Comparison of ENCODE assay signal across 9 mouse cellular contexts in genomic region chr9:75910112-75910799, GRCm38 (mm10).
A peak's percentile ranks its signal among the peaks of the same experiment; 100 is the strongest.
DNase-seq lines count a peak whose midpoint lies in the region; ATAC-seq lines count a peak whose summit lies in the region.
"Had no signal": no experiment of that assay in that cellular context is flagged by ENCODE, and none has a peak within 500 bp of the region (broad histone marks: within the 10 kb centered on the region; RNA-seq: fewer than 3 reads in every experiment).

No protein-coding gene starts in this region.

- H3K4me1 ChIP-seq in lung, embryonic 16.5 days (replicated peaks; ENCODE audit: control insufficient read depth, insufficient read depth, low read length): no peaks in the 10 kb centered on the region

- intact Hi-C loops in heart, postnatal 36 days (cut with DNase I): loop anchor here (1.0 kb wide), 1 partner anchor 115 kb away; no protein-coding TSS in a partner anchor

- ATAC-seq in lung, embryonic 16.5 days (ENCODE audit: low read depth): peak; percentile 95

- H3K27ac ChIP-seq in lung, embryonic 16.5 days (ENCODE audit: low read length): no peak overlapping the region; the same call in 1 of the 2 replicates
- H3K27ac ChIP-seq: liver, embryonic 14.5 days had no signal

- no peak overlapping the region for H3K4me2 ChIP-seq in lung, embryonic 16.5 days (ENCODE audit: low read depth, low read length)

- WGBS in lung, embryonic 16.5 days: 26% methylated on average over 7 of the region's 7 CpGs

- no peaks in the 10 kb centered on the region for H3K27me3 ChIP-seq in lung, embryonic 16.5 days (ENCODE audit: control insufficient read depth, insufficient read depth, low read depth, low read length)

- H3K9me3 ChIP-seq in lung, embryonic 16.5 days (ENCODE audit: control insufficient read depth, low read length): no peaks in the 10 kb centered on the region

- H3K4me3 ChIP-seq in lung, embryonic 16.5 days (ENCODE audit: low read length): no peak overlapping the region

- no peak overlapping the region for H3K9ac ChIP-seq in lung, embryonic 16.5 days (ENCODE audit: low read length)
- H3K9ac ChIP-seq: liver, embryonic 14.5 days had no signal

- DNase-seq in adrenal gland, adult 2 months: peak; percentile 57
- DNase-seq in adrenal gland, adult 18-20 months (ENCODE audit: low spot score in 2 of 2): no peak
- DNase-seq in retina, postnatal 1 day: peak; percentile 11
- no peak for DNase-seq in retina, embryonic 14.5 days (ENCODE audit: low spot score)
- DNase-seq in heart, postnatal 36 days: peak; percentile 71 to 77
- no peak for DNase-seq in cerebellum, adult 9-10 months
- no peak for DNase-seq in cerebellum, adult 18-20 months

- no peaks in the 10 kb centered on the region for H3K36me3 ChIP-seq in lung, embryonic 16.5 days (ENCODE audit: control insufficient read depth, insufficient read depth, low read length)

Comparison
In these comparisons a context has a peak if more than half of its experiments do, and no peak if none do; other contexts are left out.
1. DNase-seq: peak in adrenal gland, adult 2 months (single experiment), retina, postnatal 1 day (single experiment) and heart, postnatal 36 days (2 of 2); none in adrenal gland, adult 18-20 months (0 of 2), retina, embryonic 14.5 days (single experiment), cerebellum, adult 9-10 months (single experiment) and cerebellum, adult 18-20 months (0 of 2).